Mouse (Mus musculus): ENCODE measurements at regions not wholly inside any gene's neighbourhood (a gene's known extent, or its start where the extent isn't known, plus 50 kb on each side); places are given as distances from the start of the nearest gene placed in this dataset.

DNA sequence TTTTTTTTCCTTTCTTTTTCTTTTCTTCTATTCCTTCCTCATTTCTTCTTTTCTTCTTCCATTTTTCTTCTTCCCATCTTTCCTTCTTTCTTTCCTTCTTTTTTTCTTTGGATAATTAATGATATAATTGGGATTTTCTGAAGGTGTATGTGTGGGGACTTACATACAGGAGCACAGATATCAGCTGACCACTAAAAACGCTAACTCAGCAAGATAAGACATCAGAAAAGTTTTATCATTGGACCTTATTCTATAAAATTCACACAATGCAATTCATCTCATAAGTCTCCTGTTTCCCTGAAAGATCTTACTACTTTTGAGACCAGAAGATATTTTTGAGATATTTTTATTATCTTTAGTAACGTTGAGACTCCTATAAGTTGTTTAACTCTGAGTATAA lies 144.8 kb upstream of the Vmn2r99 start:
- TF ChIP-seq USF1 (IDR thresholded peaks at IDR 0.05; ENCODE audit: low read depth) (no peak), MAX (IDR thresholded peaks at IDR 0.05; ENCODE audit: low read depth) (no peak), TCF12 (IDR thresholded peaks at IDR 0.05; ENCODE audit: insufficient read depth, poor library complexity, severe bottlenecking) (no peak), CEBPB (IDR thresholded peaks at IDR 0.05; ENCODE audit: insufficient read depth, poor library complexity, severe bottlenecking) (no peak), E2F4 (IDR thresholded peaks at IDR 0.05; ENCODE audit: insufficient read depth) (no peak), MYOD1 (IDR thresholded peaks at IDR 0.05; ENCODE audit: control insufficient read depth in 1 of 3, insufficient read length in 2 of 3, low read depth in 2 of 3) (no peak), TCF3 (IDR thresholded peaks at IDR 0.05; ENCODE audit: insufficient read length, low read depth) (no peak), POLR2A (IDR thresholded peaks at IDR 0.05; ENCODE audit: insufficient read length, low read depth) (no peak)
